Mouse (Mus musculus) retina, postnatal 1 day (tissue): ENCODE data around the gene Arhgap15.

Source experiments
- DNase-seq: peaks from one replicate; pipeline ENCODE4 v3.0.0-alpha.2; 2012

Arhgap15 gene

GRCm38 (mm10) chr2:44192058-44192457 is 443.4 kb downstream of the Arhgap15 start:
- no peak for DNase-seq

GRCm38 (mm10) chr2:44215506-44215905 is 466.9 kb downstream of the Arhgap15 start:
- DNase-seq: no peak

- DNase-seq: no peak
Measured at GRCm38 (mm10) chr2:44217811-44218210, 469.2 kb downstream of the Arhgap15 start.

- DNase-seq: peak; percentile 14
Measured at GRCm38 (mm10) chr2:44218317-44218716, 469.7 kb downstream of the Arhgap15 start.

GRCm38 (mm10) chr2:44221686-44222085 is 473.1 kb downstream of the Arhgap15 start:
- DNase-seq: no peak

- DNase-seq: peak; percentile 13
Measured at GRCm38 (mm10) chr2:44222176-44222753, 473.6 kb downstream of the Arhgap15 start.

GRCm38 (mm10) chr2:44234856-44235255 is 486.2 kb downstream of the Arhgap15 start:
- DNase-seq: no peak

GRCm38 (mm10) chr2:44241657-44242454 is 493.2 kb downstream of the Arhgap15 start:
- peak; percentile 34 for DNase-seq

GRCm38 (mm10) chr2:44242628-44243255 is 494.1 kb downstream of the Arhgap15 start:
- peak; percentile 22 for DNase-seq

- peak; percentile 6 for DNase-seq
Measured at GRCm38 (mm10) chr2:44255343-44255742, 506.7 kb downstream of the Arhgap15 start.

- no peak for DNase-seq
Measured at GRCm38 (mm10) chr2:44257946-44258345, 509.3 kb downstream of the Arhgap15 start.

- DNase-seq: peak; percentile 57
Measured at GRCm38 (mm10) chr2:44271455-44272346, 523.1 kb downstream of the Arhgap15 start.

- DNase-seq: peak; percentile 64
Measured at GRCm38 (mm10) chr2:44272606-44273005, 524.0 kb downstream of the Arhgap15 start.

- DNase-seq: no peak
Measured at GRCm38 (mm10) chr2:44274425-44274824, 525.8 kb downstream of the Arhgap15 start.

GRCm38 (mm10) chr2:44286181-44286719 is 537.6 kb downstream of the Arhgap15 start:
- no peak for DNase-seq

- no peak for DNase-seq
Measured at GRCm38 (mm10) chr2:44299156-44299555, 550.5 kb downstream of the Arhgap15 start.

- DNase-seq: no peak
Measured at GRCm38 (mm10) chr2:44299909-44300308, 551.3 kb downstream of the Arhgap15 start.

GRCm38 (mm10) chr2:44300466-44300865 is 551.8 kb downstream of the Arhgap15 start:
- no peak for DNase-seq

GRCm38 (mm10) chr2:44304261-44304970 is 555.8 kb downstream of the Arhgap15 start:
- DNase-seq: peak; percentile 92

- DNase-seq: no peak
Measured at GRCm38 (mm10) chr2:44304971-44305808, 556.6 kb downstream of the Arhgap15 start.

- peak; percentile 24 for DNase-seq
Measured at GRCm38 (mm10) chr2:44306137-44306536, 557.5 kb downstream of the Arhgap15 start.
